Mouse (Mus musculus): ENCODE results near the gene Gm9837. TPM values are rescaled to one million over a fixed set of nuclear protein-coding genes. Genes with fewer than 3 reads are reported as not detected.

Gene Gm9837
- polyA plus RNA-seq, 1 experiment = not detected

DNA sequence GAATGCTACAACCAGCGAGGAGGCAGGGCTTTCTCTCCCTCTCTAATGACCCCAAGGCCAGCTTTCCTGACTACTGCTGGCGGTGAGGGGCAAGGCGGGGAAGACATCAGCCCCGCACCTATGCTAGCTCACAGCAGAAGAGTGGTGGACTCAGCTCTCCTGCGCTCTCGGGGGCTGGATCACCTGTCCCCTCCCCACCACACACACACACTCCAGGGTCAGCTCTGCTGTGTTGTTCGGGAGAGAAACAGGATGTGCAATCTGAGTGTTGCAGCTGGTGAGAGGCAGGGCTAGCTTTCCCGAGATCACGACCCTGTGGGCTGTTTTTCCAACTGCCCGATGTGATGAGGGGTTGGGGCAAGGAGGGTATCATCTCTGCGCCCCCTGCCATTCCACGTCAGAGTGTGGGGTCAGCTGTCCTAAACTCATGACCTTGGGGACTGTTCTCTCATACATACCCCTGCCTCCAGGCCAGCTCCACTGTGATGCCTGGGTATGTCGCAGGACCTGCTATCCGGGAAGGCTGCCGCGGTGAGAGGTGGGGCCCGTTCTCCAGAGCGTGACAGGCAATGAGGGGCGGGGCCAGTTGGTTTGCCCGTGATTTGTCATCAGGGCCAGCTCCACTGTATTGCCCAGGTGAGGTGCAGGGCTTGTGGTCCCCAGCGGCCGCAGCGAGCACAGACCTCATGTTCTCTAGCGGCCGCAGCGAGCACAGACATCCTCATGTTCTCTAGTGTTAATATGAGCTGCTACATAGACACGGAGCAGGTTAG, 16.7 kb upstream of the Gm9837 start:
- no peak for DNase-seq (ENCODE audit: low read depth)

DNA sequence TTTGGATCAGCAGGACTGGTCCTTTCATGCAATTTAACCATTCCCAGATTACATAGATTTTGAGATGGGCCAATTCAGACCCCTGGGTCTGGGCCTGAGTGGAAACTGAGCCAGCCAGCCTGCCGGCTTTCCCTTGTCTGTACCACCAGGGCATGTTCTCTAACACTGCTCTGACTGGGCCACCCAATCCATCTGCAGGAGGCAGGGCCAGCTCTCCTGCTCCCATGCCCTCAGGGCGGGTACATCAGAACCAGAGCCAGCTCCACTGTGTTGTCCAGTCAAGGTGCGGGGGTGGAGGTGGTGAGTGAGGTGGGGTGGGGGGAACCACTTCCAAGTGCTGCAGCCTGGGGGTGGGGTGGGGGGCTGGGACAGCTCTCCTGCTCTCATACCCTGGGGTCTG, 16.1 kb upstream of the Gm9837 start:
- no peak for DNase-seq (ENCODE audit: low read depth)

DNA sequence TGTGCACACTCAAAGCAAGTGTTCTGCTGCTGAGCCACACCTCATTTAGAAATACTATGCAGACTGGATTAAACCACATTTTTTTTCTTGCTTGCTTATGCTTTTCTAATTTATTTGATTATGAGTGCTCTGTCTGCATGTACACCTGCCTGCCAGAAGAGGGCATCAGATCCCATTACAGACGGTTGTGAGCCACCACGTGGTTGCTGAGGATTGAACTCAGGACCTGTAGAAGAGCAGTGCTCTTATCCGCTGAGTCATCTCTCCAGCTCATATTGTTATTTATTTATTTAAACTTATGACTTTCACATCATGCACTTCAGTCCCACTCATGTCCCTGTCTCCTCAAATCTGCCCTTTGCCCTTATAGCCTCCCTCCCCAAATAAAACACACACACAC, 15.4 kb upstream of the Gm9837 start:
- DNase-seq (ENCODE audit: low read depth) = no peak

DNA sequence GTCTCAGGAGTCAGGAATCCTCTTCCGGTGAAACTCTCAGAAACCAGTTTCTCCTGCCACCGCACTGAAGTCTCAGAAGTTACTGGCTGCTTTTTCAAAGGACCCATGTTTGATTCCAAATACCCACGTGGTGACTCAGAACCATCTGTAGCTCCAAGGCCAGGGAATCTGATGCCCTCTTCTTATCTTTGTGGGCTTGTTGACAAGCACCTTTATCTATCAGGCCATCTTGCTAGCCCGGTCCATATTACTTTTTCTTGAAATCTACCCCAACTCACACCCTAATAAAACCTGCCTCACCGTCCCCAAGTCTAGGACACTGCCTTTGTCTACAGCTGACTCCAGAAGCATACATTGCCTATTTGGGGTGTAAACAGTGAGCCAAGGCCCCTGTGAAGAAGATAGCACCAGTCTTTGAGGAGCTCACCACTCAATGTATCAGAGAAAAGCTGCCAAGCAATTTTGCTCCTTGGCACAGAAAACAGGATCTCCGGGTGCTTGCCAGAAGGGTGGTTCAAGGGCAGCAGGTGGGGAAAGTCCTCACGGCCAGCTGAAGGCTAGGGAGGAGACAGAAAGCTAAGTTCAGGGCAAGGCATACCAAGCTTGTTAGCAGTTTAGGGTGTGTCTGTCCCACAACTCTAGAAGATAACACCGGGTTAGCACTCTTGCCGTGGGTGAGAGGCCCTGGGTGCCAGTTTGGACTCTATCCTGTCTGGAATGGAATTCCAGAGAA, 13.0 kb upstream of the Gm9837 start:
- no peak for DNase-seq (ENCODE audit: low read depth)

DNA sequence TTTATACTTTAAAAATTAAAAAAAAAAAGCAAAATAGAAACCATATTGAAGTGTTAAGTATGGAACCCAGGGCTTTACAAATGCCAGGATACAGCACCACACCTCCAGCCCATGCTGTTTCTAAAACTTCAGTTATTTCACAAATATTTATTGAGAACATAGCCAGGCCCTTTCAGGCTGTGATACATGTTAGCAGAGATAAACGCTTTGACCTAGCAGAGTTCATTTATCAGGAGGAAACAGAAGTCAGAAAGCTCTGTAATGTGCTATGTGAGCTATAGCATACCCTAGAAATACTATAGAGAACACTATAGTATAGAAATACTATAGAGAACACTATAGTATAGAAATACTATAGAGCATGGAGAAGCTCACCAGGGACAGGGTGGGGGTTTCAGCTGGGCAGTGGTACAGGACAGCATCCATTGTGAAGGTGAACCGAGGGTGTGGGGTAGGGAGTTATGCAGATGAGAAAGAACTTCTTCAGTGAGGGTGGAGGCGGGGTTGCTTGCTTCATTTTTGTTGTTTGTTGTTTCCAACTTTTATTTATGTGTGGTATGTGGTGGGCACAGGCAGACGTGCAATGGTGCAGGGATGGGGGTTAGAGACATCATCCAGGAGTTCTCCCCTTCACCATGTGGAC, 10.9 kb upstream of the Gm9837 start:
- DNase-seq (ENCODE audit: low read depth) = no peak

DNA sequence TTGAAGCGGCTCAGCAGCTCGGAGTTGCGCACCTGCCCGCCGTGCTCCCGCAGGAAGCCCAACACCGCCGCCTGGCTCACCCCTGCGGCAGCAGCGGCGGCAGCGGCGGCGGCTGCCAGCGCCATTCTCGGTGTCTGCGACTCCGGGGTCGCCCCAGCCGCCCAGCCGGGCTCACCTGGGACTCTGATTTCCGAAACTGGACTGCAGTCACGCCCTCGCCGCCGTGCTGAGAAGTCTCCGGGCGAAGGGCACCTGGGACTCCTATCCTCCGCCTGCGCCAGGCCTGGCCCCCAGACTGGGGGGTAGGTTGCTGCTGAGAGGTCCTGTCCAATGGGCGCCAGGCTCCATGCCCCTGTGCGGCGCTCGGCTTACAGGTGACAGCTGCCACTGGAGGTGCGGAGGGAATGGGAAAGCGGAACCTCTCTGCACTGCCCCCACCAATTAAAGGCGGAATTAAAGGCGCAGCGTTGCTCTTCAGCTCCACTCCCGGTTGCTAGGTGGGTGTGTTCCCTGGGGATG, 9.6 kb upstream of the Gm9837 start, which contains the start of the genes Gm9945 and Sowaha:
Gene Gm9945 (plus strand): TSS at position 384 of the 519 bp plus-strand sequence.
Gene Sowaha (minus strand): TSS at position 492 of the 519 bp plus-strand sequence.
- no peak for DNase-seq (ENCODE audit: low read depth)

DNA sequence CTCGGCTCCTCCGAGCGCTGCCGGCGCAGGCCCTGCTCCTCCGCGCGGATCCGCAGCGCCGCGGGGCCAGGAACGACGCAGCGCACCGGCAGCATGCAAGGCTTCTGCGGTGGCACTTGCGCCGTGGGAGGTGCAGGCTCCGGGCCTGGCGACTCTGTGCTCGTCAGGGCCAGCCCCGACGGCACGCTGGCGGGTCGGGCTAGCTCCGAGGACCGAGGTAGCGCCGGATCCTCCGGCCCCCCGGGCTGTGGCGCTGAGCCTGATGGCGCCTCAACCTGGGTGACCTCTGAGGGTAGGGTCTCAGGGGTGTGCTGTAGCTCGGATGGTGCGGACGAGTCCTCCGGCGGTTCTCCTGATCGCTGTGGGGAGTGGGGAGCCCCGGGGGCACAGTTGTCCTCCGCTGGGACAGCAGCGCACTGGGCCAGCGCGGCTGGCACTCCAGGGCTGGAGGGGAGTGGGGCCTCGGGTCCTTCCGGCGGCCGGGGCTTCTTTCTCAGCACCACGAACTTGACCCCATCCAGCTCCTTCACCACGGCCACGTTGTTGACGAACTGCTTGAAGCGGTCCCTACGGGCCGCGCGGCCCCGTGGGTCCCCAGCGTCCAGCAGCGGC, 9.0 kb upstream of the Gm9837 start:
- no peak for DNase-seq (ENCODE audit: low read depth)

DNA sequence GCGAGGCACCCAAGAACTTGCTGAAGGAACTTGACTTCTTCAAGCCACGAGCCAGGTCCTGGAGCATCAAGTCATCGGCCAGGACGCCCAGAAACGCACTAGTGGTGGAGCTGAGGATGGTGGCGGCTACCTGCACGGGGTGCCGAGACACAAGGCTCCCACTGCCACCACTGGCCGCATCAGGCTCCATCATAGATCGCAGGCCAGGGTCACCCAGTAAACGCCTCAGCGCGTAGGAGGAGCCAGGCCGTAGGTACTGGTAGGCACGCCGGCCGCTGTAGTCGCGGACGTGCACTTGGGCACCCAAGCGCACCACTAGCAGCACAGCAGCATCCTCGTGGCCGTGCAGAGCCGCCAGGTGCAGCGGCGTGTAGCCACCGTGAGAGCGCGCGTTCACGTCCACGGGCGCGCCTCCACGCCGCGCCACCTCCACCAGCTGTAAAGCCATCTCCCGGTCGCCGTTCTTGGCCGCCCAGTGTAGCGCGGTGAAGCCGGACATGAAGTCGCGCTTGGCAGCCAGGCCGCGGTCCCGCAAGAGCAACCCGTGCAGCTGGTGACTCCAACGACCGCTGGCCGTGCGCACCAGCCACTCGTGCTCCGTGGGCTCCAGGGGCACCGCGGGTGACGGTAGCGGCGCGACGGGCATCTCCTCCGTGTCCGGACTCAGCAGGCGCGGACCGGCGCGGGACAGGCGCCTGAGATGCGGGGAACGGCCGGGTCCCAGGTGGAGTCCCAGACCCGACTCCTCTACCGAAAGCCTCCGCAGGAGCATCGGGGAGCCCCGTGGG, 8.3 kb upstream of the Gm9837 start:
- DNase-seq (ENCODE audit: low read depth) = no peak

DNA sequence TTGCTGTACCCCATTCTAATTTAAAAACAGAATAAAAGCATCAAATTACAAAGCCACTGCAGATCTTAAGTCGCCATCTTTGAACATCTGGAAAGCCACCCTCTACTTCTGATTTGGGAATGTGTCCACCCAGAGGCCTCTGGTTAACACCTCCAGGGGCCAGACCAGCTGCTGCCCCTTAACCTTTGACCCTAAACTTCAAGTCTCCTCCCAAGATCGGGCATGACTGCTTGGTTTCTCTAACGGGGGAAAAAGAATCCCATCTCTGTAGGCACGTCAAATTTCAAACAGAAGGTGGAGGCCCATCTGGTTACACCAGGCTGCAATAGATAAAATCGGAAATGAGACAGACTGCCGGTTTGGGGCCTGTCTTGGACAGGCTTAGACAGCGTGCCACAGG, 7.6 kb upstream of the Gm9837 start:
- DNase-seq (ENCODE audit: low read depth) = no peak

DNA sequence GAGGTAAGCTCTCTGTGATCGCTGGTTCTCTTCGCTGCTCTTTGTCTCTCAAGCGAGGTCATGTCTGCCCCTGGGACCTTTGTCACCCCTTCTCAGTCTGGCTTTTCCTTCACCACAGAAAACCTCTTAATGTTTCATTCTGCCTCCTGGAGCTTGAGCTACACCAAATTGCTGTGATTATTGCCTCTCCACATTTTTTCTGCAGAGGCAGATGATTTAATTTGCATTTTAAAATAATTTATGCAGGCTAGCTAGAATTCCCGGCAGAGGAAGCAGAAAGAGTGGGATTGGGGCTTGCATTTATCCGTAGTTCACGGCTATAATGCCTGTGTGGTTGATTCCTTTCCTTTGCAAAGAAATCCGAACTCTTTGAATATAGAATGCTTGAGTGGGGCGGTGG, 5.3 kb upstream of the Gm9837 start:
- no peak for DNase-seq (ENCODE audit: low read depth)

DNA sequence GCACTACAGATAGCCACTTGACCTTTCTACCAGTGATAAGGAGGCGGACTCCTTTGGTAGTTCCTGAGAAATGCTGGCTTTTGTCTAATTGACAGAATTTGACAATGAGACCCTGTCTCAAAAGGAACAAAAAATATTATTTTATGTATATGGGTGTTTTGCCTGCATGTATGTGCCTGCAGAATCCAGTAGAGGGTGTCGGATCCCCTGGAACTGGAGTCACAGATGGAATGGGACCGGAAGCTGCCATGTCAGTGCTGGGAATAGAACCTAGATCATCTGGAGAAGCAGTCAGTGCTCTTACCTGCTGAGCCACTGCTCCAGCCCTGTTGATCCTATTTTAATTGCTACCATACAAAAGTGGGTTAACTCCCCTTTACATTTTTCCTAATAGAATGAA, 2.4 kb upstream of the Gm9837 start:
- DNase-seq (ENCODE audit: low read depth) = no peak

DNA sequence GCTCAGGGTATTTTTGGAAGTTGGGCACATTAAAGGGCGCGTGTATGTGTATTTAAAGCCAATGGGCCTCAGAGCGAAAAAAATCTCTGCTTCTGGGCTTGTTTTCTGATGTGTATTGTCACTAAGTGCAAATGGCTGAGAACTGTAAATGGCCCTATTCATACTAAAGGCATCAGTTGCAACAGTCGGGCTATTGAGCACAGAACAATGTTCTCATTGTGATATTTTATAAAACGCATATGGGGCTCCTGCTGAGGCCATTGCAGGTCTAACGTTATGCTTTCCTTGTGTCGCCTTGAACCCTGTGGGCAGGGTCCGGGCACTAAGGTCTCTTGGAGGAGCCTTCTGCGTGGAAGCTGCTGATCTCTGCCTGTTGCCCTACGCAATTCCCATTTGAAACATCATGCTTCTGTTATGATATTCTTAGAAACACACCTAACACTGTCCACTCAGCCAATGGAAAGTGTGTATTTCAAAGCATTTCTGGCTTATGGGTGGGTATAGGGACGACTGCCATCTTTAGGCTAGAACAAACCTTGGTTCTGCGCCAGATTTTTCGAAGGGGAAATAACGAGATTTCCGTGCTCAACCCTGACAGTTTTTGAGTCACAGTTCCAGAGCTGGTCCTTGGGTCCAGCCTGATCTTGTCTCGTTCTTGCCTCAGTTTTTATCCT, 848 bp downstream of the Gm9837 start:
- DNase-seq (ENCODE audit: low read depth) = no peak

DNA sequence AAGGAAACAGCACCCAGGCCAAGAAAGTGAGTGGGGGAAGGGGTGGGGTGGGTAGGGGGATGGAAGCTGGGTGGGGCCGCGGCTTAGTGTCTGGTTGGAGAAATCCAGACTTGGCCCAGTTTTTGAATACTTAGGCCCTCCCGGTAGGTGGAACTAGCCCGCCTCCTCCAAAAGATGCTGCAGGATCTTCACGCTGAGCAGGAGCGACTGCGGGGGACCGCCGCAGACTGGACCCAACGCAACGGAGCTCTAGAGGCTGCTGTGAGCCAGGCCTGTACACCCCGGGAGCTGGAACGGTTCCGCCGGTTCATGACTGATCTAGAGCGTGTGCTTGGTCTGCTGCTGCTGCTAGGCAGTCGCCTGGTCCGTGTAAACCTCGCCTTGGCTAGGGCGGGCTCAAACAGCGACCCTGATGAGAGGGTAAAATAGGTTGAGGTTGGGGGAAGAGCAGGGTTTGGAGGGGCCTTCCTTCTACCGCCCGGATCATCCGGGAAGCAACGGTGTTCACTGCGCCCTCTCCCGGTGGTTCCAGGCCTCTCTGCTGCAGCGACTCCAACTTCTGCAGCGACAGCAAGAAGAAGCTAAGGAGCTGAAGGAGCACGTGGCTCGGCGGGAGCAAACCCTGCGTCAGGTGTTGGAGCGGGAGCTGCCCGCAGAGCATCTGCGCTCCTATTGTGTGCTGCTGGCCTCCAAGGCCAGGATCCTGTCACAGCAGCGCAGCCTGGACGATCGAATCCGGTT, 3.9 kb downstream of the Gm9837 start:
- DNase-seq (ENCODE audit: low read depth) = no peak

DNA sequence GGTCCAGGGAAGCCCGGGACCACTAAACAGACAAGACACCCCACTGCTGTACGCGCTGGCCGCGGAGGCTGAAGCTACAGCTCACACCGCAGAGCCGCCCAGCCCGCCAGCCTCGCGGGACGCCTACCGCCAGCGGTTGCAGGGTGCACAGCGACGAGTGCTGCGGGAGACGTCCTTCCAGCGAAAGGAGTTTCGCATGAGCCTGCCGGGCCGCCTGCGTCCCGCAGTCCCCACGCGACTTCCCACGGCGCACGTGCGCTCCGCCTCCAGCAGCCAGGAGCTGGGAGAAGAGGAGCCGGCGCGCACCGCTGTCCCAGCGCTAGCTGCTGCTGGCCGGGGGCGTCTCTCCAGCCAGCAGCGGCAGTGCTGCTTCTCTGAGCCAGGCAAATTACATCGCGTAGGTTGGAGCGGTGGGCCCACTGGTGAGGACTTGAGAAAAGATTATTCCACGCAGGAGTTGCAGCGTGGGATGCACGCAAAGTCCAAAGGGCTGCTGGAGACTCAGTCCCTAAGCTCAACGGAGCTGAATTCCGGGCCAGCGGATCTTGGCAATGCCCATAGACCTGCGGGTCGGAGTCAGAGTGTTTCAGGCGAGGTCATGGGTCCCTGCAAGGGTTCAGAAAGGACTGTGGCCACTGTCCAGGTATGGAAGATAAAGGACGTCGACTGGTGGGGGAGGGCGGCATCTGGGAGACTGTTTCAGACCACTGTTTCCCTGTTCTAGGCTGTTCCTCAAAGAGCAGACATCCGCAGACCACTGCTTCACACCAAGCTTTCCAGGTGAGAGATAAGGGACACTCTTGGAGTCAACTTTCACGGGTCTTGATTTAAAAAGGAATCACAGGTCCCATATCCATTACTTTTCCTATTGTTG, 6.5 kb downstream of the Gm9837 start:
- DNase-seq (ENCODE audit: low read depth) = no peak

DNA sequence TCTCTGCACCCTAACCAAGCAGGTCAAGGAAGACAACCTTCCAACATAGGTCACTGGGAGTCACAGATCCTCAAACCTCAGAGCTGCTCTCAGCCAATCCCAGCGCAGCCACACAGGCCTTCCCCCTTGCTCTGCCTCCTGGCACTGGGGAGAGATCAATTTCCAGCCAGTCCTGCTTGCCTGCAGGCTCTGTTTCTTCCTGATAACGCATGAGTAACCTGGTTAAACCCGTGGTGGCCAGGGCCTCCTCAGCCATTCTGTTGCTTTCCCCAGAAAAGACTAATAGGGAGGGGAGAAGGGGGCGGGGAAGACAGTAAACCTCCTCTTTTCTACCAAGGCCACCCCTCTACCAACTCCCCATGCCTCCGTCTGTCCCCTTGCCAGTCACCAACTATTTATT, 8.6 kb downstream of the Gm9837 start:
- no peak for DNase-seq (ENCODE audit: low read depth)

DNA sequence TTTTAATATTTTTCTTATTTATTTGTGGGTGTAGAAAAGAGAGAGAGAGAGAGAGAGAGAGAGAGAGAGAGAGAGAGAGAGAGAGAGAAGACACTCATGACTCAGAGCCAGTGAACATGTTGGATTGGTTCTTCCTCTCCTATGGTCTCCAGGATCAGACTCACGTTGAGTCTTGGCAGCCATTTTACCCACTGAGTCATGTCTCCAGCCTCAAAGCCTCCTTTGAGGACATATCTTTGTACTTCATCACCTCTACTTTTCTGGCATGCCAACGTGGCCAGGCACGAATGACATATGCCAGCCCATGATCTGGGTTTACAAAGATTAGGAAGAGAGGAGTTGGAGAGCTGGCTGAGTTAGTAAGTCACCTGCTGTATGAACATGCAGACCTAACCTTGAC, 10.1 kb downstream of the Gm9837 start:
- DNase-seq (ENCODE audit: low read depth) = no peak

DNA sequence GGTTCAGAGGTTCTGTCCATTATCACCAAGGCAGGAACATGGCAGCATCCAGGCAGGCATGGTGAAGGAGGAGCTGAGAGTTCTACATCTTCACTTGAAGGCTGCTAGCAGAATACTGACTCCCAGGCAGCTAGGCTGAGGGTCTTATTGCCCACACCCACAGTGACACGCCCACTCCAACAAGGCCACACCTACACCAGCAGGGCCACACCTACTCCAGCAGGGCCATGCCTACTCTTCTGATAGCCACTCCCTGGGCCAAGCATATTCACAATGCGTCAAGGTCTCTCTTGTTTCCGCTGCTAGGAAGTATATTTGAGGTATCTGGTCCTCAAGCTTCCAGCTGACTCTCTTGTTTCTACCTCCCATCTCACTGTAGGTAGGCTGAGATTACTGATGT, 11.3 kb downstream of the Gm9837 start:
- no peak for DNase-seq (ENCODE audit: low read depth)

DNA sequence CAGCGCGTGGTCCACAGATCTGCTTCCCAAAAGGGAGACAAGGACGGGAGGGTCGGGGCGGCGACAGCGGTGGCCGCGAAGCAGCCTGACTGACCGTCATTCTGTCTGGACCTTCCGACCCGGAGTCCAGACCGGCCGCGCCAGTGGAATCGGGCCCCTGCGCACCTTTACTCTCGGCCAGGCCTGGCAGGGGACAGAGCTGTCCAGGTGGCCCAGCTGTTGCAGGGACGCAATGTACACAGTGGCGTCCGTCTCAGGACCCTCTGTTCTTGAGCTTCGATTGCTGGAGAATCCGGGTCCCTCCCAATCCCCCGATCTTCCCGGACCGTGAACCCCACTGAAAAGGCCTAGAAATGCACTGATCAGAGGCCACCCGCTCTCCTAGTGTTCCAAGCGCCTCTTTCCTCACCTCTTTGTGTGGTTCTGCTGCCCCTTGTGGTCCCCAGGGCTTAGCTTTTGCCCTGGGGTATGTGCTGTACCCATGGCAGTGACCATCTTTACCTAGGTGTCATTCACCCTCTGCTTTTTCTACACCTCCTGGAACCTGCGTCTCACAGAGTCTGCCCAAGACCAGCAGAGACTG, 12.8 kb downstream of the Gm9837 start:
- DNase-seq (ENCODE audit: low read depth) = no peak
